Mouse (Mus musculus) retina, postnatal 1 day (tissue): Measurements from ENCODE around the gene Pou3f3.

Experiments used
- DNase-seq: peaks from one replicate; pipeline ENCODE4 v3.0.0-alpha.2; 2012

The Pou3f3 gene

DNA sequence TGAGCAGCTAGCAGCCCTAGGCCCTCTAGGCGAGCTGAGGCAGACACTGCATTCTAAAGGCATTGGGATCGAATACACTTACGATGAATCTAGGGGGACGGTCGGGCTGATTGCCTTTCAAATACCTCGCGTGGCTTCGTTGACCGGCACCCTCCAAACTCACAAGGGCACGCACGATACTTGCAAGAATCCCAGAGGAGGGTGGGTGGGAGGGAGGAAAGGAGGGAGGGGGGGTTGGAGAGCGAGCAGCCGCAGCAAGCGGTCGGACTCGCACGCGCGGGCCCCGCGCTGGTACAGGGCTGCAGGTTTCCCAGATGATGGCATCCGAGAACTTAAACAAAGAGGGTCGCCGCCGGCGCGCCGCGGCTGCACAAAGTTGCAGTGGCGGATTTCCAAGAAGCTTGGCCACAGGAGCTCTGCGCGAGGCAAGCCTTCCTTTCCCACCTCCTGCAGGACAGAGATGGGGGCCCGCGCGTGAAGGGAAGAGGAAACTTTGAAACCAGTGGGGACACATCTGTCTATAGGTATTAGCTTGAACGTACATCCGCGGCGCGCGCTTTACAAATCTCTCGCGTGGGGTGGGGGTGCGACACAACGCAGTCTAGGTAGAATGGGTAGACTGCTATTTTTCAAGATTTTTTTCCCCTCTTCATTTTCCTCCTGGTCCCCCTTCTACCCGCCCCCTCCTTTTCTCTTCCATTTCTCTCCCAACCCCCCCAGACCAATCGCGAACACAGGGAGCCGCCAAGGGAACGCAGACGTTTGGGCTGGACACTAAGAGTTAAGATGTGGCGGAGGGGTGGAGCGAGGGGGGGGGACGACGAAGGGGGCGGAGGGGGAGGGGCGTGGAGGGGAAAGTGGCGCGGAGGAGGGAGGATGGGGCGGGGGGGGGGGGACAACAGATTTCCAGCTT, 647 bp upstream of the Pou3f3 start:
- peak; percentile 59 for DNase-seq

DNA sequence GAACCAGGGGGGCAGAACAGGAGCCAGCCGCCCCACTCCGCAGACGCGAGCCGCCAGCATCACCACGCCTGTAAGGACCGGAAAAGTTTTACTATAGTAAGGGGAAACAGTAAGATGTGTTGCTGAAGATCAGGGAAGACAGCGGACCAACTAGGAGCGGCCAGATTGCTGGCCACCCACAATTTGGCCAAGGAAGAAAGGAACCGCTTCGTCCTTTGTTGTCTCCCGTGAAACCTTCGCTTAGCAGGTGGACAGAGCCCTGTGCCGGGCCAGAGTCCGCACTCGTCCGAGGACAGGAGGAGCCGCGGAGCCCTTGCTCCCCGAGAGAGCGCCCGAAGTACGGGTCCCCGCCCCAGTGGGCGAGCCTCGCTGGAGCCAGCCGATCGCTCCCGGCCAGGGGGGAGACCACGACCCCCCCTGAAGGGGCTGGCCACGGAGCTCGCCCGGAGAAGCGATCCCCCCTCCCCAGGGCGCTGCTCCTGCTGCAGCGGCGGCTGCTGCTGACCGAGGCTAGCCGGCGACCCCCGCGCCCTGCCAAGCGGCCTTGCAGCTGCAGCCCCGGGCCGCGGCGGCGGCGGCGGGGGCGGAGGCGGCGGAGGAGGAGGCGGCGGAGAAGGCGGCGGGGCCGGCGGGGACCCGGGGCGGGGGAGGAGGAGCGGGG, 933 bp downstream of the Pou3f3 start:
- peak; percentile 67 for DNase-seq

DNA sequence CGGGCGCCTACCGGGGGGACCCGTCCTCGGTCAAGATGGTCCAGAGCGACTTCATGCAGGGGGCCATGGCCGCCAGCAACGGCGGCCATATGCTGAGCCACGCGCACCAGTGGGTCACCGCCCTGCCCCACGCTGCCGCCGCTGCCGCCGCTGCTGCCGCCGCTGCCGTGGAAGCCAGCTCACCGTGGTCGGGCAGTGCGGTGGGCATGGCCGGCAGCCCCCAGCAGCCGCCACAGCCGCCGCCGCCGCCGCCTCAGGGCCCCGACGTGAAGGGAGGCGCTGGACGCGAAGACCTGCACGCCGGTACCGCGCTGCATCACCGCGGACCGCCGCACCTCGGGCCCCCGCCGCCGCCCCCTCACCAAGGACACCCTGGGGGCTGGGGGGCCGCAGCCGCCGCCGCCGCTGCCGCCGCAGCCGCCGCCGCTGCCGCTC, 1.8 kb downstream of the Pou3f3 start:
- peak; percentile 23 for DNase-seq

DNA sequence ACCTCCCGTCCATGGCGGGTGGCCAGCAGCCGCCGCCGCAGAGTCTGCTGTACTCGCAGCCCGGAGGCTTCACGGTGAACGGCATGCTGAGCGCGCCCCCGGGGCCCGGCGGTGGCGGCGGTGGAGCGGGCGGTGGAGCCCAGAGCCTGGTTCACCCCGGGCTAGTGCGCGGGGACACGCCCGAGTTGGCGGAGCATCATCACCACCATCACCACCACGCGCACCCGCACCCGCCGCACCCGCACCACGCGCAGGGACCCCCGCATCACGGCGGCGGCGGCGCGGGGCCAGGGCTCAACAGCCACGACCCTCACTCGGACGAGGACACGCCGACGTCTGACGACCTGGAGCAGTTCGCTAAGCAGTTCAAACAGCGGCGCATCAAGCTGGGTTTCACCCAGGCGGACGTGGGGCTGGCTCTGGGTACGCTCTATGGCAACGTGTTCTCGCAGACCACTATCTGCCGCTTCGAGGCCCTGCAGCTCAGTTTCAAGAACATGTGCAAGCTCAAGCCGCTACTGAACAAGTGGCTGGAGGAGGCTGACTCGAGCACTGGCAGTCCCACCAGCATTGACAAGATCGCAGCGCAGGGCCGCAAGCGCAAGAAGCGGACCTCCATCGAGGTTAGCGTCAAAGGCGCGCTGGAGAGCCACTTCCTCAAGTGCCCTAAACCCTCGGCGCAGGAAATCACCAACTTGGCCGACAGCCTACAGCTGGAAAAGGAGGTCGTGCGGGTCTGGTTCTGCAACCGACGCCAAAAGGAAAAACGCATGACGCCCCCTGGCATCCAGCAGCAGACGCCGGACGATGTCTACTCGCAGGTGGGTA, 2.4 kb downstream of the Pou3f3 start:
- peak; percentile 63 for DNase-seq

DNA sequence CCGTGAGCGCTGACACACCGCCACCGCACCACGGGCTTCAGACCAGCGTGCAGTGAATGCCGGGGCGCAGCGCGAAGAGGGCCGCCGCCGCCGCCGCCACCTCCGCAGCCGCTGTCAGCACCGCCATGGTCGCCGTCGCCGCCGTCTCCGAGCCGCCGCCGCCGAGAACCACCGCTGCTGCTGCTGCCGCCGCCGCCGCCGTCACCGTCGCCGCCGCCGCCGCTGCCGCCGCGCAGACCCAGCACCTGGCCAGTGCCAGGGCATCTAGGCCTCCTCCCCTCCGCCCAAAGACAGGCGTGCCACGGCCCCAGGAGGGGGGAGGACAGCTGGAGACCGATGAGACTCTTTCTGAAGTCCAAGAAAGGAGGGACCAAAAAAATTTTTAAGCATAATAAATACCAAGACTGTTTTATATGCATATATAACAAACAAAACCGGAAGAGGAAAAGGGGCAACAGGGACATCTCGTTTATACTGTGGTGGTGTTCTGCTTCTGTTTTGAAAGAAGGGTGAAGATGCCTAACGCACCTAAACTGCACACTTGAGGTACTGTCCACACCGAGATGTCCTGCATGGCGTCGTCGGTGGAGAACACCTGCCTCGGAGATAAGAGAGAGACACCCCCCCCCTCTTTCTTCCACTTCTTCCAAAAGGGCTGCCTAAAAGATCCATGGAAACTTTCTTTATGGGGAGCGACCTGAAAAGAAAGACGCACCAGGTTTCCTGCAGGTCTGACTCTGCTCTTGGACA, 3.2 kb downstream of the Pou3f3 start:
- peak; percentile 39 for DNase-seq

DNA sequence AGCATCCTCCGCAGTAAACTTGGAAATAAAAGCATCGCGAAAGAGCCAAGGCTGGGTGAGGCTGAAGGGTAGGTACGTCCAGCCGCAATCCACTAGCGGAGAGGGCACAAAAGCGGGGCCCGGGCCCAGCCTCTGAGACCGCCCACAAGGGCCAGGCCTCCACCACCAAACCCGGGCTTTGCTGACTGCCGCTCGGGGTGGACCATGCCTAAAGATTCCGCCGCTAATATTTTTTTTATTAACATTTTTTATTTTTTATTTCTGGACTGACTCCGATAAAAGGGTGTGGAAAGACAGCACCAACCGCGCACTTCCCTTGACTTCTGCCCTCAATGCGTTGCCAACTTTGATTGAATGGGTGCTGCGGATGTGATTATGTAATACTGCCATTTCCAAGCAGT, 3.9 kb downstream of the Pou3f3 start:
- peak; percentile 42 for DNase-seq

DNA sequence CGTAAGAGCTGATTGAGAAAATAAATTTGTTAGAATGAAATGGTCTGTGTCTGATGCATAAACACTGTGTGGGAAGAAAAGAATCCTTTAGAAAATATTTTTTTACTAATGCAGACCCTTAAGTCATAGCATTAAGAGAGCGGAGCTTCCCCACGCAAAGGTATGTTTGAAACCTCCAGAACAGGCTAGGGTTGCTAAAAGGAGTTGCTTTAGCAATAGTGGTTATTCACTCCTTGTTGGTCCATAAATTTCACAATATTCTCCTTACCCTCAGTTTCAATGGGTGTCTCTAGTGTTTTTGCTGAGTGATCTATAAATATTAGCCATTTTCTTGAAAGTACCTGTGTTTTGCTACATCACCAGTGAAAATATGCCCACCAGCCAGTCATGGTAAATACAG, 4.6 kb downstream of the Pou3f3 start:
- DNase-seq = no peak

DNA sequence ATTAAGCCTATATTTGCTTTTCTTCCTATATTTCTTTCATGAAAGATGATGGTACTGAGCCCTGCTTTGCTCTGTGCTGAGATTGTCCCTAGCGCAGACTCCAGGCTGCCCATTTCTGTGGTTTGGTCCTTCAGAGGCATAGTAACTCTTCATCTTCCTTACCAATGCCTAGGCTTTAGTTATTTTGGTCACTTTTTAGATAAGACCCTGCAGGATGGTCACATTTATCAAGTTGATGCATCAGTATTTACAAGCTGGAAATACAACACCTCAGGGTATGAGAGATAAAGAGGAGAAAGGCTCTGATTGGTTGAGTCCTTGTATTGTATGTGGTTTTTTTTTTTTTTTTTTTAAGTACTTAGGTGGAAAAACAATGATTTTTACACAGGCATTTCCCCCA, 5.2 kb downstream of the Pou3f3 start:
- no peak for DNase-seq

DNA sequence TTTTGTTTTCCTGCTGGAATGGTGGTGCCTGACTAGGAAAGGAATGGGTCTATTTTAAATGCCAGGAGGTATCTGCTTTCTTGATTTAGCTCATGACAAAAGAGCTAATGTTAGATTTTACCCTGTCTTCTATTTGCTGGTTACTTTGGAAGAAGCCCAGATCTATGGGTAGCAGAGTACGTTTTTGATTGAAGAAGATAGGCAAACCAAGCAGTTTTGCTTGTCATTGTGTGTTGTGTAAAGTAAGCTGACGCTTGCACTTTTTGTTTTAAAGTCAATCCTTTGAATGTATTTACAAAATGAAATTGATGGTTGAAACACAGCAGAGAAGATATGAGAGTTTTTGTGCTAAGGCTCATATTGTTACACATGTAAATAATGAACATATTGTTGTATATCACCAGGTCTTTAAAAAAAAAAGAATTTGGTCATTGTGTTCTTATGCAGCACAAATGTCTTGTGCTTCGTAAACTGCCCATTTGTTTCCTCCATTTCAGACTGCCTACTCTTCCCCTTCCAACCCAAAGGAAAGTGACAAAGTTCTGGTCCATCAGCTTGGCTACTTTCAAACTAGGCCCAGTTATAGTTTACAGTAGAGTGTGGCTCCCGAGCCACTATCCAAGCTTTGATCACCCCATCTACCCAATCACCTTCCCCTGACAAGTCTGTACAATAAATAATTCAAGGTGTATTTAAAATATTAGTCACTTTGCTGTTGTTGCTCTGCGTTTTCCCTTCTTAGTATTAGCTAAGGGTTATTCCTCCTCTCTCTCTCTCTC, 6.5 kb downstream of the Pou3f3 start:
- peak; percentile 25 for DNase-seq

DNA sequence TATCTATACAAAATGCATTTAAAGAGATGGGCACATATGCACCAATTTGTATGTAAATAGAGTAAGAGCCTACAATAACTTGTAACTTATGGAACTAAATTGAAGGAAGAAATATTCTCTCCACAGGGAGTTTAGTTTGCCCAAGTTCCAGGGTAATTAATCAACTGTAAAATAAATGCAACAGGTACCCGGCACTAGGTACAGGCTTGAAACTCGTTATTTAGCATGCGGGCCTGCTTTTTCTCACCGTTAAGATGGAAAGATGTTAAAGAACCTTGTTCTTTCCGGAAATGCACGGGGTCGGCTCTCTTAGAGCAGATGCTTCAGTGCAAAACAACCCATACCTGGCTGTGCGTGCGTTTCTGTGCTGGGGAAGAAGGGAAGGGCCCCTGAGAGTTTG, 7.4 kb downstream of the Pou3f3 start:
- DNase-seq = no peak

DNA sequence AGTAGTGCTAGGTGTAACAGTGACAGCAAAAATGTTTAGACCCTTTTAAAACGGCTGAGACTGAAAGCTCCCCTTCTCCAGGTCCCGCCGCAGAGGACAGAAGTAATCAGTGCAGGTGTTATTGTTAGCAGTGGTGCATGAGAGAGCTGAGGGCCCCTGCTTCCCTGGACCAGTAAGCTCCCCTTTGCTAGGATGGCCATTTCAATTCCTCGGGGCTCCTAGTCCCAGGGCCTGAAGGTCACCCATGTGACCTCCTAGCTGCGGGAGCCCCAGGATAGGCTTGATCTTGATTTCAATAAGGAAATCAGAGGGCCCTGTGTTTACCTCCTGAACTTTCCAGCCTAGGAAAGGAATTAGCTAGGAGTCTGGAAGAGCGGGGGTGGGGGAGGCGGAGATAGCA, 7.9 kb downstream of the Pou3f3 start:
- no peak for DNase-seq

DNA sequence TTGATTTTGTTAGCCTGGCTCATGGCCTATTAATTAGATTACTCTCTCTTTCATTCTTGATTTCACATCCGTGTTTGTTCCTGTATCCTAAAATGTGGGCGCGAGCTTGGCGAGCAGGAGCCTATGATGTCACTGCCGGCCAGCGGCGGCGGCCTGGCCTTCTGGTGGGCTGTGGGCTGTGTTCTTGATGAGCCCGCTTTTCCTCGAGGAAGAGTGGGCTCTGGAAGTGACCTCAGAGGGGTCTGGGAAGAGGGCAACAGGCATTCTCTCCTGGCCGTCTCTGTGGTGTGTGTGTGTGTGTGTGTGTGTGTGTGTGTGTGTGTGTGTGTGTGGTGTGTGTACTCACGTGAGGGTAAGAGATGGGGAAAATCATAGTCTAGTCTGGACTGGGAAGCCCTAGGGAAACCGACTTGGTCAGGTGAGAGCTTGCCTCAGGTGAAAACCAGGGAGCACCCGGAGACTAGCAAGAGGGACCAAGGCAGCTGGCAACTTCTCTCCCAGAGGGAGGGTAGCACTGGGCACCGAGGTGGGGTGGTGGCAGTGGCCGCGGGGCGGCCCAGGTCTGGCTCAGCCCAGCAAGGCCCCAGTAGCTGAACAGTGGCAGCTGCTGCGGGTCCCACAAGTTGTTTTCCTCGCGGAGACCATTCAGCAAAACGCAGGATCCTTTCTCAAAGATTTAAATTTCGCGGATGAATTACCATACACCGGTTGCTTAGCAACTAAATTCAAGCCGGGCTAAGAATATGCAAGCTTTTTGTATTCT, 8.5 kb downstream of the Pou3f3 start:
- peak; percentile 71 for DNase-seq

DNA sequence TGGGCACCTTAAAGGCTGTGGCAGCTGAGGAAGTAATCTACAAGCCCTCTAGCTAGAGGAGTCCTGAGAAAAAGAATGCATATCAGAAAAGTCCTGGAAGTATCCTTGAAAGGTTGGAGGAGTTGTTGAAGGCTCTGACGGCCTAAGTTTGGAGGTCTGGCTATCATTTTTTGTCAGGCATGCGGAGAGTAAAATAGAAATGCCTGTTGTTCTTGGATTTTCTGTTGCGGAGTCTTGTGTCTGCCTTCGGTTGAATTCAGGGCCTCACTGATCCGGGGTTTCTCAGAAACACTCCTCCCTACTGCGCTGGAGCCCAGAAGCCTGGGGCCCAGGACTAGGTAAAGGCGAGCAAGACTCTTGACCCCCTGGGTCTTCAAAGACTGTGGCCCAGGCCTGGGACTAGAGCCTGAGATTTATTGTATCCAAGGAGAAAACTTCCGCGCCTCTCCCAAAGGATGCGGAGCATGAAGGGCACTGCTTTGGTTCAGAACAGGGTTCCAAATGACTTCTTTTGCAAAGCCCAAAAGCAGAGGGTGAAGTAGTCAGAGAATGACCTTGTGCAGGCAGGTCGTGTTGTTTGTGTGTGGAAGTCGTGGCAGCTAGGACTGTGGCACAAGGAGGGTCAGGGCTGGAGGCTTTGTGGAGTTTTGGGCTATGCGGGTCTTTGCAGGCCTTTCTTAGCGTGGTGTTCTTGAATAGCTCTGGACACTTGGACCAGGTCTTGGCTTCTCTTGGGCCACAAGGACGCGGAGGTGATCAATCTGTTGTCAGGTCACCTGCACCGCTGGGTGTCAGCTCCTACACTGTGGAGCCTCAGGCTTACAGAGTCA, 9.6 kb downstream of the Pou3f3 start:
- no peak for DNase-seq

DNA sequence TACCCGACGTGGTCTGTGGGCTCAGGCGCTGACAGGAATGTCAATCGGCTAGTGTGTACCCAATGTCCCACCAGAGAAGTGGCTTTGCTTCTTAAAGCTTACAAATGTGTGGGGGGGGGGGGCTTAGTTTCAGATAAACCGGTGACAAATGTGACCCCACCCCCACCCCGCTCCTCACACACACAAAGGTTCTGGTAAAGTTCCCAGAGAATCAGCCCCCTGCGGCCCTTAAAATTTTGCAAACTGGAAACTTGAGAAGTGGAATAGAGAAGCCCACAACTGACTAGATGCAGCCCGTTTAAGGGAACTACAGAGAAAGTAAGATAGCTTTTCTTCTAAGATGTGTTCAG, 10.2 kb downstream of the Pou3f3 start:
- no peak for DNase-seq

DNA sequence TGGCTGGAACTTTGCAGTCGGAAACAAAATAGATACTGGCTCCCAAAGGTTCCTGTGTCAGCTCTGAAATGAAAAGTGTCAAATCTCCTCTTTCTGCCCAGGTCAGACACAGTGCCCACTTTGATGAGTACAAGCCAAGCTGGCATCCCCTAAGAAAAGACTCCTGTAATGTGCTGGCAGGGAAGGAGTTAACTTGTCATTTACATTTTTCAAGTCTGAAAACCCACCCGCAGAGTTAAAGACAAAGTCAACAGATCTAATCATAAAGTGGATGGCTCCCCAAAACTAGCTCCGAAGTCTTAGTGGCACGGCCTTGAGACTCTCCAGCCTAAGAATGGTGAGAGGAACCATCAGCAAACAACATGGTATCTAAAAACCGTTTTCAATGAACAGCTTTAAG, 11.6 kb downstream of the Pou3f3 start:
- DNase-seq = no peak

DNA sequence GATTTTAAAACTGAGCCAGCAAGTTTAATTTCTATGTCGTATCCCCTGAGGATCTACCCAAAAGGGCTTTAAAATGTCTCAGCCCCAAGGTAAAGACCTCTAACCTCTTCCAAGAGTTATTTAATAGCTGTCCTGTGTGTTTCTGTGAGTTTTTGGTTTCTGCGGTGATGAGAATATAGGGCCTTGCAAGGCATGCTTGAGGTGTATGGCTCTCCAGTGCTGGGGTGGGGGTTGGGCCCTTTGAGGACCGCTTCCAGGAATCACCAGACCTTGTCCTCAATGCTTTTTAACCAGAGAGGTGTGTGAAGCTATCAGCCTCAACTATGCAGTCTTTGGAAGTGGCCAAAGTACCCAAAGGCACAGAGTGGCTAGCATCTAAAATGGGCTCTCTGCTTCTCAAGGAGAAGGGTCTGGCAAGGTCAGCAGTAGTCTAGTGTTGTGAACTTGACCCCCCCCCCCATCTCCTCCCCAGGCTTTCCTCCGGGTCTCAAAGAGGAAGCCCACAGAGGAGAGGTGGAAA, 12.1 kb downstream of the Pou3f3 start:
- DNase-seq = no peak

DNA sequence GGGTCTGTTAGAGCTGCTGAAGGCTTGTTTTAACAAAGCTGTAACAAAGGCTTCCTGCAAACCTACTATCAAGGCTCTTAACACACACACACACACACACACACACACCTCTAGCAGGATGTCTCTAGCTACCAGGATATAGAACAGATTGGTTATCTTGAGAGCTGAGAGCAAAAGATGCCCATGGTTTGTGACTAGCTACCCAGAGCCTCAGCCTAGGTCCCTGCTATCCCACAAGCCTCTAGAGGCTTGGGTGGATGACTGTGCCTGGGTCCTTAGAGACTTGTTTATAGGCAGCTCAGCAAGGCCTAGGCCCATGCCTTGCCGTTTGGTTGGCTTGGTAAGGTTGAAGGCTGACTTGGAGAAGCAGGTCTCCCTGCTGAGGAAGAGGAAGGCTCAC, 13.5 kb downstream of the Pou3f3 start:
- DNase-seq = no peak

DNA sequence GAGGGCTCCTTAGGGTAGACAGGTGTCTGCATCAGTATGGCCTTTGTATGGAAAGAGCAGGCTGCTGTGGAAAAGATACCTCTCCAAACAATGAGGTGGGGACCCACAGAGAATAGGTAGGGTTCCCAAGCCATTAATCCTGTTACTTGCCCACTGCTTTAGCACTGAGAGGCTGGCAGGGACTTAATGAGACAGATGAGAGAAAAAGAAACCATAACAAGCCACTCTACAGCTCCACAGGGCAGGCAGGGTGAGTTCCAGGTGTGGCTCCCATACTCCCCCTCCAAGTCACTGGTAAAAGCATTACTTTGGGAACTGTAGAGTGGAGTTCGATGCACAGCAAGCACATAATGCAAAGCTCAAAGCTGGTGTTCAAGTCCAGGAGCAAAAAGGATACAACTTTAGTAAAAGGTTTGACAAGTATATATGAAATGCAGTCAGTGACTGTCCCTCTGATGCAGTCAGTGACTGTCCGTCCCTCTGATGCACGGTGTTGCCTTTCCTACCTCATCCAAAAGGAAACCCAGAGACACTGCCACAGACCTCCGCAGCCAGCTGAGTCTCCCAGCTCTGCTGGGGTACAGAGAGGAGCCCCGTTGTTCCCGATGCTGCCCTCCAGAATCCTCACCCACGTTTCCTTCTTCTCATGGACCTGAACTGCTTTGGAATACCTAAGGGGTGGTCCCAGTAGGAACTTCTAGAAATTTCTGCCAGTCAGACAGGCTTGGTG, 14.0 kb downstream of the Pou3f3 start:
- no peak for DNase-seq

DNA sequence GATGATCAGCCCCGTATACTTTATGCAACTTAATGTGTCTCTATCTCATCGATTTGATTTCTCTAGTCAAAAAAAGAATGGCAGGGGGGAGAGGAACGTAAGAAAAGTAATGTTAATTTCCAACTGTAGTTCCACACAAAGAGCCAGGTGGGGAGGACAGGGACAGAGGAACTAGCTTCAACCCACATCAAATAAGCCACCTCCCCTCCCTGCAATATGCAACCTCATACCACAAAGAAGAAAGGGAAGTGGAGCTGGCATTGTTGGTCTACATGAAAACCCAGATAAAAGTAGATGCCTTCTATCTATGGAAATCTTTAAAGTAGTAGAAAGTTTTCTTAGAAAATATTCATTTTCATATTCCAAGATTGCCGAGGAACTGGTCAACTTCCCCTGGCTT, 14.7 kb downstream of the Pou3f3 start:
- DNase-seq = no peak
